Mouse (Mus musculus) gastrocnemius, adult 8-10 months (tissue): Measurements from ENCODE around the gene Grk6. TPM values are rescaled to one million over a fixed set of nuclear protein-coding genes. Genes with fewer than 3 reads are reported as not detected.
A peak's percentile ranks its signal among the peaks of the same experiment; 100 is the strongest.

Source experiments
- DNase-seq, 2 experiments: peaks; one replicate each; pipeline ENCODE4 v3.0.0; 2022; ENCODE audit warnings: low spot score in 2 of 2
- total RNA-seq, 4 experiments: library from RNA; stranded (reverse); gene quantifications; 2 replicates each; pipeline ENCODE4 v1.2.4; 2022

Grk6 gene
- total RNA-seq, 4 experiments from 2014 or later: 6.9 to 9.7 (median 9.4) TPM

GRCm38 (mm10) chr13:55483593-55483992, 38.7 kb downstream of the Grk6 start:
- no peak for DNase-seq

- no peak for DNase-seq
Observed at GRCm38 (mm10) chr13:55484520-55485088, 39.7 kb downstream of the Grk6 start.

GRCm38 (mm10) chr13:55486029-55486794, 41.3 kb downstream of the Grk6 start:
- DNase-seq: no peak

GRCm38 (mm10) chr13:55486916-55487577, 42.2 kb downstream of the Grk6 start:
- DNase-seq: no peak

- no peak for DNase-seq
Observed at GRCm38 (mm10) chr13:55487578-55488498, 43.0 kb downstream of the Grk6 start, which contains the start of gene Dbn1. Gene Dbn1 (minus strand): TSS chr13:55488111.

- no peak for DNase-seq
Observed at GRCm38 (mm10) chr13:55494257-55494656, 49.4 kb downstream of the Grk6 start.

GRCm38 (mm10) chr13:55494883-55495621, 50.2 kb downstream of the Grk6 start:
- peak in 1 of 2 experiments; percentile 75 for DNase-seq

- no peak for DNase-seq
Observed at GRCm38 (mm10) chr13:55495702-55496101, 50.8 kb downstream of the Grk6 start.

GRCm38 (mm10) chr13:55496661-55497060, 51.8 kb downstream of the Grk6 start:
- DNase-seq: peak in 1 of 2 experiments; percentile 47

GRCm38 (mm10) chr13:55498906-55499305, 54.0 kb downstream of the Grk6 start:
- no peak for DNase-seq

GRCm38 (mm10) chr13:55500575-55500974, 55.7 kb downstream of the Grk6 start:
- no peak for DNase-seq

- no peak for DNase-seq
Observed at GRCm38 (mm10) chr13:55502405-55502804, 57.5 kb downstream of the Grk6 start.

GRCm38 (mm10) chr13:55504390-55504789, 59.5 kb downstream of the Grk6 start:
- DNase-seq: no peak

GRCm38 (mm10) chr13:55505810-55506209, 60.9 kb downstream of the Grk6 start:
- DNase-seq: no peak

- DNase-seq: peak; percentile 55 to 79
Observed at GRCm38 (mm10) chr13:55506697-55507096, 61.8 kb downstream of the Grk6 start.

GRCm38 (mm10) chr13:55507877-55508276, 63.0 kb downstream of the Grk6 start:
- no peak for DNase-seq

GRCm38 (mm10) chr13:55508531-55508930, 63.7 kb downstream of the Grk6 start:
- DNase-seq: no peak

GRCm38 (mm10) chr13:55510332-55510667, 65.4 kb downstream of the Grk6 start:
- no peak for DNase-seq
